Mouse (Mus musculus) spleen, adult 2 months (tissue): Measurements from ENCODE around the gene Sfta2.

Experiments
- CTCF ChIP-seq: fragments of 200-500 bp; IDR thresholded peaks from 2 replicates; pipeline ENCODE4 v1.5.1; 2011; ENCODE audit warnings: mild to moderate bottlenecking, inconsistent platforms; ENCODE audit not compliant: insufficient read depth, insufficient read length, insufficient replicate concordance; ENCODE audit errors: extremely low read depth
- POLR2A ChIP-seq: fragments of 200-500 bp; IDR thresholded peaks from 2 replicates; pipeline ENCODE4 v1.6.1; 2011; ENCODE audit warnings: low read depth, low read length, inconsistent platforms

DNA sequence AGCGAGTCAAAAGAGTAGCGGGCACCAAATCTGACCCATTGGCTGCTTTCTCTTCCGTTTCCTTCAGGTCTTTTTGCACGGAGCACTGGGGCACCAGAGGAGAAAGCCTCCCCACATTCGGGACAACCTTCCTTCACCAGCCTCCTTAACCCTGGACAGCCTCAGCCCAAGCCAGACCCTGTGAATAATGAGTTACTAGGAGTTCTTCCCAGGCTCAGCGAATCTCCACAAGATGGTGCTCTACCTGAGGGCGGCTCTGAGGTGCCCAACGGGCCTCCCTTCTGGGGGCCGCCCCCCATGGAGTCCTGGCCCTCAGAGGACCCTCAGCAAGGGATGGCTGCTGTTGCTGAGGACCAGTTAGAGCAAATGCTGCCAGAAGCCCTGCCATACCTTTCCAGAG lies 33.6 kb upstream of the Sfta2 start:
- TF ChIP-seq CTCF = no peak
- no peak for TF ChIP-seq POLR2A
